Mouse (Mus musculus) thymus, postnatal 4 days (tissue): Measurements from ENCODE around the gene Sapcd1.
"Not testable (repeated sequence)": the region's sequence is repeated elsewhere in the genome, so short reads cannot be mapped to it uniquely, and the experiment has no call there.

Experiments
- DNase-seq: peaks from one replicate; pipeline ENCODE4 v3.0.0; 2021

Sapcd1 gene

DNA sequence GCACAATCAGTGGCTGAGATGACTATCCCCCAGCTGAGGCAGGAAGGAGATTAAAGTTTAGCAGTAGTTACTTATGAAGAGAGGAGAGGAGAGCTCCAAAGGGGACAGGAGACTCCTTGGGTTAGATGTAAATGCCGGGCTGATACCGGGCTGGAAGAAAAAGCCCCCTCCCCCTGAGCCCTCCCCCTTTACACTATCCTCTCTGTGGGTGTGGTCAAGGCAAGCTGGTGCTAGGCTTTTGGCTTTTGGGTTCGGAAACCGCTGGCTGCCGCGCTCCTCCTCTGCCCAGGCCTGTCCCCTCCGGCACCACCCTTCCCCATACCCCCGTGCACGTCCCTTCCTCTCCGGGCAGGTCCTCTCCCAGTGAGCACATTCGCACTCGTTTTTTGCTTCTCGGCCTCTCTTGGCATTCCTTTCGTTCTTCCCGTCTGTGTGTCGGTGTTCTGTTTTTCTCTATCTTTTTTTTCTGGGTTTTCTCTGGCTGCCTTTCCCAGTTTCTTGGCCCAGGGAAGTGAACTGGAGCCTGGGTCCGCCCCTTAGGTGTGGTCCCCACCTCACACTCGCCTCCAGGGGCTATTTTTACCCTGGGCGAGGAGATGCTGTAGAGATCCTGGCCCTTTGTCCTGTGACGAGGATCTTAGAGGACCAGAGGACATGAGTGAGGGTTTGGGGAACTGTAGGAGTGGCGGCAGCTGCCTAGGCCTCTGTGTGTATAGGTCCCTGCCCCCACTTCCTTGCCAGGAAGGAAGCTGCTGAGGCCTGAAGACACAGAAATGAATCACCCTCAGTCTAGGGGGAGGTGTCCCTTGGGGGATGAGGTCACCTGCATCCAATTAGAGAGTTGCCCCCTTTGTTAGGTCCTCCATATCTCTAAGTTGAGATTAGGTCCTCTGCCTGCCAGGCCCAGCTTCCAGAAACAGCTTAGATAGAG is 23.6 kb upstream of the Sapcd1 start:
- peak; percentile 73 for DNase-seq

GRCm38 (mm10) chr17:35050126-35050750 is 22.4 kb upstream of the Sapcd1 start:
- DNase-seq, result peak; percentile 86

DNA sequence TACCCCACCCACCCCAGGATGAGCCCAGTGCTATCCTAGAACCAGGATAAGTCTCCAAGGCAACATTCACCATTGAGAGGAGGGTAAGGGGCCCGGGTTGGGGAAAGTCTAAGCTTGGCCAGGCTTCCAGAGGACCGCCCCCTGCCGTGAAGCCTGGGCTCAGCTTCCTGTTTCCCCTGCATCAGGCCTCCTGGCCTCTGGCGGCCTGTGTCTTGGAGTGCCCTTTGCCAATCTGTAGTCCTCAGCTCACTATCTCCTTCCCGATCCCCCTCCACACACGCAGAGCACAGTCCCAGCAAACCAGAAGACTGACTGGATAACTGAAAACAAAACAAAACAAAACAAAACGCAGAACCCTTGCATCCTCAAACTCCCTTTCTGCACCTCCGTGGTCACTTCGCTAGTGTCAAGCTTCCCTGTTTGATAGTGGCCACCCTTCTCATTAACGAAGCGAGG is 21.8 kb upstream of the Sapcd1 start, which contains the start of gene Clic1:
Gene Clic1 (plus strand): TSS at position 406 of the 456 bp plus-strand sequence.
- peak; percentile 83 for DNase-seq

GRCm38 (mm10) chr17:35048932-35049440 is 21.2 kb upstream of the Sapcd1 start:
- DNase-seq, result peak; percentile 41

GRCm38 (mm10) chr17:35048149-35048931 is 20.5 kb upstream of the Sapcd1 start:
- DNase-seq, result peak; percentile 58

DNA sequence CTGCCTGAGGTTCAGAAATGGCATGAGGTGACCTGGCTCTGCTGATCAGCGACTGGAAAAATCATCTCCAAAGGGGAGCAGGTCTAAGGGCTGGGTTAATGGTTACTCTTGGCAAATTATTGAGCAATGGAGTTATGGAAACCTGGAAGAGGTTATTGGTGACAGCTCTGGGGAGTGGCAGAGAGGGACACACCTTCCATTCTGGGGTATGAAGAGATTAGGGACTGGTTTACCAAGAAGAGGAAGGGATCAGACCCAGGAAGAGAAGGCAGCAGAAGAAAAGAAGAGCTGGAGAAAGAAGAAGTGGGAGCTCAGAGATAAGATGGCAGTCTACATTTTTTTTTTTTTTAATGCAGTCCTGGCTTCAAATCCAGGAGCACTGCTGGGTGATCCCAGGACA is 19.9 kb upstream of the Sapcd1 start:
- DNase-seq, result no peak

DNA sequence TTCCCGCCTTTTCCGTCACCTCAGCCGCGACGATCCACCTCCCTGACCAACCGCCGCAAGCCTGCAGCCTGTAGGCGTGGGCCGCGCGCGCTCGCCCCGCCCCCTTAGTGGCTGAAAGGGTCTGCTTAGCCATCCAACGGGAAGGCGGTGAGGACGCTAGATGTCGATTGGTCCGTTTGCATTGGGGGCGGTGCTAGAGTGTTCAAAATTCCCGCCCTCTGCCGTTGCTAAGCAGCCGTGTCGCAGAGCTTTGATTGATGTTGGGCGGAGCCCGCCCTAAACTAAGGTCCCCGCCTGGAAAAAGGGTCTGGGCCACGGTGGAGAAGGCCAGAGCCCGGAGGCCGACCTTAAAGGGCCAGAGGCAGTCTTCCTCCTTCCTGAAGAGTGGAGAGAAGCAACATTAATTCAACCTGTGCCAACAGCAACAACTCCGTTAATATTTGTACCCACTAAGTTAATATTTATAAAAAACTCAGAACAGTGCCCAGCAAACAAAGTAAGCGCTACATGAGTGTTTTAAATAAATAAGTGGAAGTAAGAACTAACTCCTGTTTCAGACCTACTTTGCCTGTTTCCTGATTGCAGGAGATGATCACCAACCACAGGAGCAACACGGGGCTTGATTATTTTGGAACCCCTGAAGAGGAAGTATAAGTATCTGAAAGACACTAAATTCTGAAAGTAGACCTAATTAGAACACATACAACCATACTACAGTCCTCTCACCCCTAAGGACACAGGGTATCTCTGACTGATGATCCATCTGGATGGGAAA is 19.1 kb upstream of the Sapcd1 start, which contains the start of gene Msh5:
Gene Msh5 (minus strand): TSS at position 65 of the 775 bp plus-strand sequence.
- DNase-seq, result peak; percentile 98

DNA sequence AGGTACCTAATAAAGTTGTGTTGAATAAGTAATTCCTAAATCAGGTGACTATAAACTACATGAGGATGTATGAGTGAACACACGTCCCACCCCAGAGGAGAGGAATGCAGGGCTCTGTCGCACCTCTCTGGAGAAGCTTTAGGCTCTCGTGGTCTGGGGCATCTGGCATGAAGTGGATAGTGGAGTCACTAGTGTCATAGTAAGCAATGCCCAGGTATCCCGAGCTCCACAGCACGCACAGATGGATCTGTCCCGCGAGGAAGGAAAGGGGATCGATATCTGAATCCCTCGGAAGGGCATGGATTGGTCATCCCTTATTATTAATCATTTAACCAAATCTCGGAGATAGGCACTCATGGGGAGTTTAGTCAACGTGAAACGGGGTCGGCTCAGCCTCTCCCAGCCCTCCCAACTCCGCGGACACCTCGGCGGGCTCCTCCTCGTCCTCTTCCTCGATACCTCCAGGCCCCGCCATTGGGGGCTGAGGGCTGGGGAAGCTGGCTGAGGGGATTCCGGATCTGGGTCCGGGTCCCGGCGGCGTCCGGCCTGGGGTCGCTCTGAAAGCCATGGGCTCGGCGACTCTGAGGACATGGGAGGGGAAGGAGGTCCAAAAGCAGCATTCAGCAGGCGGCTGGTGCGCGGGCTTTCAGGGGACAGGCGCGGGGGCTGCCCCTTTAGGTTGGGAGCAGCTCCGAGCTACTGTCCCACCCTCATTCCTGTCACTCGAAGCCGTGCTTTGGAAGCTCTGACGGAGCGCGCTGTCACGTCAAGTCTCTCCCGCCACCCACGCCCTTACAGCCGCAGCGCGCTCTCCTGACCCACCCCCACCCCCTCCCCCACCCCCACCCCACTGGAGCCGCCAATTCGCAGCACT is 18.2 kb upstream of the Sapcd1 start:
- peak; percentile 38 for DNase-seq

GRCm38 (mm10) chr17:35044904-35045806 is 17.3 kb upstream of the Sapcd1 start:
- no peak for DNase-seq

DNA sequence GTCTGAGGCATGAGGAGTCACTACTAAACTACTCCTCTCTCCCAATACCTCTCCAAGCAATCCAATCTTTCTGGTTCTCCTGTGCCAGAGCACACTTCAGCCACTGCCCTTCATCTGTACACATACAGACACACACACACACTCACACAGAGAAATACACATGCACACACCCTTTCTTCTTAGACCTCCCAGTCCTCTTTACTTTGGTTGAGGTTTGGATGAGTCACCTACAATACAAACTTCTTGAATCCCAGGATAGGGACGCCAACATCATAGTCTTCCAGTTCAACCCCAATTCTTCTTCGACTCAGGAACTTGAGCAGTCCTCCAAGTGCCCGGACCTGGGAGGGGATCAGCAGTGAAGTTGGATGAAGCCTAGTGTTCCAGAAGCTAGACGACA is 16.0 kb upstream of the Sapcd1 start:
- no peak for DNase-seq

GRCm38 (mm10) chr17:35039121-35039873 is 11.5 kb upstream of the Sapcd1 start:
- DNase-seq, result no peak

DNA sequence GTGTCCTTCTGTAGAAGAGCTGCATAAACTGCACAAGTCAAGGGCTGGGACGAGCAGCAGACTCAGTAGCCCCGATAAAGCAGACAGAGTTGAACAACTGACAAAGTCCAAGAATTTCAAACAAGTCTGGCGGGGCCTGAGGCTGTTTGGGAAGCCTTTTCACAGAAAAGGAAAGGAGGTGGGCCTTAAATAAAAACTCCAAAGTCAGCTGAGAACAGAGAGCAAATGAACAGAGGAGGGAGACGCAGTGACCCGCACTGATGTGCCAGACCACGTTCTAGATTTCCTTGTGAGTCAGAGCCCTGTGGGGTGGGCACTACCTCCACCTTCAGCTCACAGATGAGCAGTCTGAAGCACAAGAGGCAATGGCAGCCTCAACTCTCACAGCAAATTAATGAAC is 7.1 kb upstream of the Sapcd1 start:
- DNase-seq, result no peak

GRCm38 (mm10) chr17:35033703-35034102 is 5.9 kb upstream of the Sapcd1 start:
- not testable (repeated sequence) for DNase-seq

DNA sequence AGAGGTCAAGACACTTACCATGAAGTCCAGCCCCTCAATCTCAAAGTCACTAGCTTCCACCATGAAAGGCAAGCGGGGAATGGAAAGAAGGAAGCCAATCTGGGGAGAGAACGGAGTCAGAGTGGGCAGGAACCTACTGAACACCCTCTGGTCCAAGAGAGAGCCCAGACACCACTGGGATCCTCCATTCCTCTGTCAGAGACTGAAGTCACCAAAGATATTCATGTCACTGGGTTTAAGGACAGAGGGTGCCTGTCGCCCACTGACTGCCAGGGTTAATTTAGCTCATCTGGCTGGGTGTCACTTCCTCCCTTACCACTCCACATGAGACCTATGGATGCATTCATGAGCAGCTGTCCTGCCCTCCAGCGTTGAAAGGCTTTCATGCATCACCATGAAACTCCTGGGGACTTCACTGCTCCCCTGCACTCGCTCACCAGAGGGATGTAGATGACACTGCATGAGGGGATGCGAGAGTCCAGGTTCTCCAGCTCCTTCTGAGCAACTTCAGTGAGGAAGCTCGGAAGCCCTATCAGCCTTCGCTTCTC is 4.6 kb upstream of the Sapcd1 start:
- DNase-seq, result no peak

GRCm38 (mm10) chr17:35031880-35032279 is 4.1 kb upstream of the Sapcd1 start:
- DNase-seq, result no peak

- DNase-seq, result no peak
These were observed 3.5 kb upstream of the Sapcd1 start for GRCm38 (mm10) chr17:35031272-35031671.

GRCm38 (mm10) chr17:35029691-35030532 is 2.1 kb upstream of the Sapcd1 start:
- peak; percentile 61 for DNase-seq

- DNase-seq, result no peak
These were observed 499 bp upstream of the Sapcd1 start for GRCm38 (mm10) chr17:35028315-35028714.
